Comparison of ENCODE assay signal across 8 mouse cellular contexts in the genomic region with DNA sequence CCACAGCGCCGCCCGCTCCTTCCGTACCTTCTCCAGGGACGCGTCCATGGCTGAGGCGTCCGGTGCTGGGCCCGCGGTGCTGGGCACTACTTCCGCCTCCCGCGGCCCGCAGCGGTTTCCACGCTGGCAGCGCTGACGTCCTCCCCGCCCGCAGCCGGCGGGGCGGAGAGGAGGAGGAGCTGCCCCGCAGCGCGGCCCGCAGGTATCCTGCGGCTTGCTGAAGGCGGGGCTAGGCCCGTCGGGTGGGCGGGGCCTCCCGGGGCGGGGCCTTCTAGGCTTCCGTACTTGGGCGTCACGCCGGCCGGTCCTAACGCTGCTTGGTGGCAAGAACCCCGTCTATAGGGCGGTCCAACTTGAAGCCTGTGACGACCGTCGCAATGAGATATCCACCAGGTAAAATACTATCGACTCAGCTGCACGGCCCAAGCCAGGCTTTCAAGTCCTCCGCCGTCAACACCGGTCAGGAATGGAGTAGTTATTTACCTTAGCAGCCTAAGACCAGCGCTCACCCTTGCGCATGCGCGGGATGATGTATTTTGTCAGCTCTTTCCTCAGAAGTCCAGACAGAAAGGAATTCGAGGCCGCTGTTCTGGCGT. TPM values are rescaled to one million over a fixed set of nuclear protein-coding genes. Genes with fewer than 3 reads are reported as not detected.
DNase-seq lines count a peak whose midpoint lies in the region; ATAC-seq and TF ChIP-seq lines count a peak whose summit lies in the region.

Gene Pdxdc1 (minus strand): TSS at position 244 of the 596 bp plus-strand sequence.
Gene Mpv17l (plus strand): TSS at position 274 of the 596 bp plus-strand sequence.

- POLR2A ChIA-PET in Patski (lab: Charles Lee): interaction anchor here (1.0 kb wide), 1 partner anchor 169 kb away, joined by 3 read pairs; no protein-coding TSS in a partner anchor

- H3K9ac ChIP-seq in hindbrain, embryonic 13.5 days: peak within 1 kb of the TSS; percentile 90

- H3K27ac ChIP-seq in hindbrain, embryonic 13.5 days: peak within 1 kb of the TSS; percentile 95

- in situ Hi-C loops in Patski (cut with MboI; ENCODE audit: low pct_unique_long_range_greater_than_20kb): no loop called here

- H3K36me3 ChIP-seq in hindbrain, embryonic 13.5 days: no peaks in the 10 kb centered on the region

- WGBS in hindbrain, embryonic 13.5 days: under 1% methylated on average over 51 of the region's 57 CpGs

- ATAC-seq in Patski: peak; percentile 84
- ATAC-seq in hindbrain, embryonic 13.5 days (ENCODE audit: low FRiP score): peak; percentile 96

- H3K9me3 ChIP-seq in hindbrain, embryonic 13.5 days: no peaks in the 10 kb centered on the region

- peak; percentile 83 for DNase-seq in Patski (ENCODE audit: low read depth, low spot score)
- peak; percentile 98 to 99 for DNase-seq in cerebellum, postnatal 14 days
- DNase-seq in frontal cortex, postnatal 14 days (ENCODE audit: low spot score in 2 of 2): peak; percentile 95 to 98
- DNase-seq in layer of hippocampus, postnatal 25 days (ENCODE audit: extremely low spot score in 1 of 2, low spot score in 1 of 2): peak; percentile 94 to 99
- DNase-seq in lung, postnatal 25 days (ENCODE audit: low spot score): peak; percentile 96
- DNase-seq in retina, embryonic 14.5 days (ENCODE audit: low spot score): peak; percentile 95
- peak; percentile 98 for DNase-seq in thymus, postnatal 4 days

- TF ChIP-seq CTCF in Patski (IDR thresholded peaks at IDR 0.05): no peak

- peak within 1 kb of the TSS; percentile 92 for H3K4me3 ChIP-seq in hindbrain, embryonic 13.5 days

- H3K4me2 ChIP-seq in hindbrain, embryonic 13.5 days: peak within 1 kb of the TSS; percentile 76

- H3K27me3 ChIP-seq in Patski: no peaks in the 10 kb centered on the region
- H3K27me3 ChIP-seq in hindbrain, embryonic 13.5 days: no peaks in the 10 kb centered on the region

- CTCF ChIA-PET in Patski (lab: Charles Lee): interaction anchor here (0.6 kb wide), 1 partner anchor 101 kb away, joined by 3 read pairs; no protein-coding TSS in a partner anchor

- H3K4me1 ChIP-seq in hindbrain, embryonic 13.5 days (replicated peaks): peaks cover 14% of the 10 kb centered on the region

RNA-seq across cellular contexts. Expression of gene Pdxdc1, which starts in this region (rescaled TPM):
- polyA plus RNA-seq in Patski (2021): 83.6 TPM
- polyA plus RNA-seq in hindbrain, embryonic 13.5 days (2015; fragmentation: Nextera tagmentation; extraction: Ambion mirVana): 67.3 and 74.7 TPM in 2 replicates
- total RNA-seq in layer of hippocampus, postnatal 25 days (2021): 10 to 100 TPM; 75.7 to 76.8 TPM

RNA-seq across cellular contexts. Expression of gene Mpv17l, which starts in this region (rescaled TPM):
- polyA plus RNA-seq in Patski (2021): 5.5 TPM
- polyA plus RNA-seq in hindbrain, embryonic 13.5 days (2015; fragmentation: Nextera tagmentation; extraction: Ambion mirVana): 16.0 and 17.0 TPM in 2 replicates
- 10 to 100 TPM; 72.7 to 74.0 TPM for total RNA-seq in layer of hippocampus, postnatal 25 days (2021)

Comparison
In these comparisons a context has a peak if more than half of its experiments do, and no peak if none do; other contexts are left out.
1. Peak in every context shown above with its lines: DNase-seq, ATAC-seq, H3K4me3 ChIP-seq and H3K27ac ChIP-seq.